Mouse (Mus musculus) stomach, postnatal 0 days (tissue): ENCODE measurements around the gene Bcl2l11.

Experiments
- CTCF ChIP-seq: IDR thresholded peaks from 2 replicates; pipeline ENCODE4 v1.5.1; 2016; ENCODE audit warnings: antibody characterized with exemption, low read depth, mild to moderate bottlenecking, moderate library complexity
- EP300 ChIP-seq: optimal IDR thresholded peaks from 2 replicates; pipeline ENCODE3; 2016; ENCODE audit warnings: antibody characterized with exemption

DNA sequence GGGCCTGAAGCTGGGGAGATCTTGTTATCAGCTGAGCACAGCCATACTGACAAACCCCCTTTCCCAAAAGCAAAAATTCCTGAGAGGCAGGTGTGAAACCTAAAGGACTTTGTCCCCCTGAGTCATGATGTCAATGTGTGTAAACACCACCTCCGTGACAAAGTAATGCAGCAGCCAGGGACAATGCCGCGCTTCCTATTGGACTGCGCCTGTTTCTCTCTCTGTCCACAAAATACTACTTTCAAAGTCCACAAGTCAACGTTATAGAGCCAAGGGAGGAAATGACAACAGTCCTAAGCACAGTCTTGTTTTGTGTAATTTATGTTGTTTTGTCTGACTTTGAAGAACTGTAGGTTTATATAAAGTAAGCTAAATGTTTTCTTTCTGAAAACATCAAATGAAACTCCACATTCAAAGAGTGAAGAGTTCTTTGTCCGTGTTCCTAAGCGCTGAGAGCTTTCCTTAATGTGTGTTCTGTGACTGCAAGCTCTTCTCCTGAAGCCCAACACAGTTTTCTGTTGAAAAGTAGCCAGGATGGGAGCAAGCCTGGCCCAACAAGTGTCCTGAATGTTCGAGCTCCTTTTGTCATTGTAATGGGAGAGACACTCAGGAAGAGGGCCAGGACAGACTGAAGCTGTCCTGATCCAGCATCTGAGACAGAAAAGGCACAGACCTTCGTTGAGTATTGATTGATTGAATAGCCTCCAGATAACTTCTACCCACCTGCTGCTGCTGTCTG, 48.9 kb downstream of the Bcl2l11 start:
- no peak for TF ChIP-seq EP300
- TF ChIP-seq CTCF, result no peak
